Mouse (Mus musculus) frontal cortex, postnatal 25 days (tissue): ENCODE measurements around the gene Frmd6.

Source experiments
- DNase-seq, 2 experiments: peaks; one replicate each; pipeline ENCODE4 v3.0.0; 2022; ENCODE audit warnings: low spot score in 2 of 2

Frmd6 gene

GRCm38 (mm10) chr12:70824729-70825650 is at the start of gene Frmd6:
Frmd6 (plus strand) TSS chr12:70825514.
- peak; percentile 74 to 75 for DNase-seq

- no peak for DNase-seq
These were observed 49.7 kb upstream of the Frmd6 start for GRCm38 (mm10) chr12:70775609-70776008.

GRCm38 (mm10) chr12:70776683-70777082 is 48.6 kb upstream of the Frmd6 start:
- no peak for DNase-seq

GRCm38 (mm10) chr12:70777466-70777865 is 47.8 kb upstream of the Frmd6 start:
- no peak for DNase-seq

- DNase-seq = no peak
These were observed 47.4 kb upstream of the Frmd6 start for GRCm38 (mm10) chr12:70777866-70778265.

GRCm38 (mm10) chr12:70778271-70778670 is 47.0 kb upstream of the Frmd6 start:
- no peak for DNase-seq

- DNase-seq = no peak
These were observed 46.6 kb upstream of the Frmd6 start for GRCm38 (mm10) chr12:70778724-70779123.

- no peak for DNase-seq
These were observed 42.3 kb upstream of the Frmd6 start for GRCm38 (mm10) chr12:70783049-70783448.

GRCm38 (mm10) chr12:70783475-70784239 is 41.7 kb upstream of the Frmd6 start:
- DNase-seq = no peak

- no peak for DNase-seq
These were observed 41.0 kb upstream of the Frmd6 start for GRCm38 (mm10) chr12:70784240-70784705.

GRCm38 (mm10) chr12:70789341-70789740 is 36.0 kb upstream of the Frmd6 start:
- no peak for DNase-seq

- DNase-seq = no peak
These were observed 32.0 kb upstream of the Frmd6 start for GRCm38 (mm10) chr12:70793291-70793690.

GRCm38 (mm10) chr12:70794543-70795388 is 30.5 kb upstream of the Frmd6 start:
- no peak for DNase-seq

GRCm38 (mm10) chr12:70795389-70795711 is 30.0 kb upstream of the Frmd6 start:
- no peak for DNase-seq

- no peak for DNase-seq
These were observed 26.8 kb upstream of the Frmd6 start for GRCm38 (mm10) chr12:70798496-70798895.

GRCm38 (mm10) chr12:70799231-70800002 is 25.9 kb upstream of the Frmd6 start:
- peak; percentile 25 to 27 for DNase-seq

- no peak for DNase-seq
These were observed 25.2 kb upstream of the Frmd6 start for GRCm38 (mm10) chr12:70800086-70800485.

- DNase-seq = no peak
These were observed 24.0 kb upstream of the Frmd6 start for GRCm38 (mm10) chr12:70801361-70801760.

GRCm38 (mm10) chr12:70803494-70803893 is 21.8 kb upstream of the Frmd6 start:
- no peak for DNase-seq

- no peak for DNase-seq
These were observed 20.3 kb upstream of the Frmd6 start for GRCm38 (mm10) chr12:70804989-70805388.

GRCm38 (mm10) chr12:70807543-70807942 is 17.8 kb upstream of the Frmd6 start:
- DNase-seq = no peak
